Mouse (Mus musculus) left cerebral cortex, adult 8-10 months (tissue): Measurements from ENCODE around the gene Slc43a2. TPM values are rescaled to one million over a fixed set of nuclear protein-coding genes. Genes with fewer than 3 reads are reported as not detected.

Experiments
- DNase-seq, 2 experiments: peaks; one replicate each; pipeline ENCODE4 v3.0.0; 2022; ENCODE audit warnings: low spot score in 2 of 2
- total RNA-seq, 4 experiments: library from RNA; stranded (reverse); gene quantifications; 2 replicates each; pipeline ENCODE4 v1.2.4; 2022

Gene Slc43a2
- total RNA-seq, result 10 to 100 TPM; 45.5 to 58.2 (median 52.2) TPM

DNA sequence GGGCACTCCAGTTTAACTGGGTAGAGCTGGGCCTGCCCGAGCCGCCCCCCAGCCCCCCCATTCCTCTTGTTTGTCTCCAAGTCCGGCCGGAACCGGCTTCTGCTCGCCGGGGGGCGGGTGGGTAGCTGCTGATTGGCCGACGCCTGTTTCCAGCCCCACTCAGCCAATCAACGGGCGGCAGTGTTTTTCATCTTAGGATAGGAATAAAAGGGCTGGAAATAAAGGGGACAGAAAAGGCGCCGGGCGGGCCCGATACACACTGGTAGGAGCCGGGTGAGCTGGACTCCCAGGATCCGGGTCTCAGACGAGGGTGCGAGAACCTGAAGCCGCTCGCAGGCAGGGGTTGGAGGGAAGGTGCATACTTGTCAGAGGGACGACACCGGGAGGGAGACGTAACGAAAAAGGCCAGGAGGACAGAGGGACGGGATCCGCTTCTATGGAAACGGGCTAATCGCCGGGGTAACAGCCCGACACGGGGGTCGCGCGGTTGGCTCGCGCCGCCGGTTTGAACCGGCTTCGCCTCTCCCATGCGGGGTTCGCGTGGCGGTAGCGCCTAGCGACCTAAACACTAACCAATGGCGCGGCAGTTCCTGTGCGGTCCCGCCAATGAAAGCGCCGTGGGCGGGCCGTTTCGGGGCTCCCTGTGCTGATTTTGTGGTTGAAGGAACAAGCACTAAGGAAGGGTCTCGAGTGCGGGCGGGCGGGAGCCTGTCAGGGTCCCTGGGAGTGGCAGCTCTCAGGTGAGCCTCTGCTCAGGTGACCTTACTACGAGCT lies at the start of gene Slc43a2:
Gene Slc43a2 (plus strand): TSS at position 226 of the 774 bp plus-strand sequence.
- DNase-seq, result peak; percentile 97 to 98

GRCm38 (mm10) chr11:75486192-75486591 lies 45.3 kb upstream of the Slc43a2 start:
- no peak for DNase-seq

- peak; percentile 96 to 99 for DNase-seq
Measured at GRCm38 (mm10) chr11:75486601-75487285, 44.8 kb upstream of the Slc43a2 start, which contains the start of gene Prpf8. TSS of gene Prpf8 (plus strand) at chr11:75486816.

- DNase-seq, result no peak
Measured at GRCm38 (mm10) chr11:75487496-75487895, 44.0 kb upstream of the Slc43a2 start.

DNA sequence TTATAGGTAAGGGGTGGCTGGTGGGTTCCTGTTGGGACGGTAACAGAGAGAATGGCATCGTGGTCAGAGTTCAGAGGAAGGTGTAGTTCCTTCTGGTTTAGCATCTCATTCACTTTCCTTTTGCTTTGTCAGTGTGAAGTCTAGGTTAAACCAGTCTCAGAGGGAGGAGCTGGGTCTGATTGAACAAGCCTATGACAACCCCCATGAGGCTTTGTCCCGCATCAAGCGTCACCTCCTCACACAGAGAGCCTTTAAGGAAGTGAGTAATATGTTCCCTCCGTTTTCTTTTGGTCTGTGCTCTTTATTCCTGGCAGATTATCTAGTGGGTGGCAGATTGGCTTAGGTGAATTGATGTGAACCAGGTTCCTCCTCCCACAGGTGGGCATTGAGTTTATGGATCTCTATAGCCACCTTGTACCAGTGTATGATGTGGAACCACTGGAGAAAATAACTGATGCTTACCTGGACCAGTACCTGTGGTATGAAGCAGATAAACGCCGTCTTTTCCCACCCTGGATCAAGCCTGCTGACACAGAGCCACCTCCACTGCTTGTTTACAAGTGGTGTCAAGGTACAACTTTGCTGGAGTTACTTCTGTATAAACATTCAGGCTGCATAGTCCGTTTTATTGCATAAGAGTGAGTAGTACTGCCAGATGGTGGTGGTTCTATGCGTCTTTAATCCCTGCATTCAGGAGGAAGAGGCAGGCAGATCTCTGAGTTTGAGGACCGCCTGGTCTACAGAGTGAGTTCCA lies 37.0 kb upstream of the Slc43a2 start:
- no peak for DNase-seq

- no peak for DNase-seq
Measured at GRCm38 (mm10) chr11:75498126-75498525, 33.4 kb upstream of the Slc43a2 start.

- no peak for DNase-seq
Measured at GRCm38 (mm10) chr11:75508162-75508561, 23.3 kb upstream of the Slc43a2 start.

- DNase-seq, result no peak
Measured at GRCm38 (mm10) chr11:75508904-75509303, 22.6 kb upstream of the Slc43a2 start.

- peak; percentile 32 to 37 for DNase-seq
Measured at GRCm38 (mm10) chr11:75509741-75510626, 21.5 kb upstream of the Slc43a2 start, which contains the start of gene Rilp. TSS of gene Rilp (plus strand) at chr11:75510094.

- DNase-seq, result peak; percentile 70 to 86
Measured at GRCm38 (mm10) chr11:75510627-75510993, 20.9 kb upstream of the Slc43a2 start.

DNA sequence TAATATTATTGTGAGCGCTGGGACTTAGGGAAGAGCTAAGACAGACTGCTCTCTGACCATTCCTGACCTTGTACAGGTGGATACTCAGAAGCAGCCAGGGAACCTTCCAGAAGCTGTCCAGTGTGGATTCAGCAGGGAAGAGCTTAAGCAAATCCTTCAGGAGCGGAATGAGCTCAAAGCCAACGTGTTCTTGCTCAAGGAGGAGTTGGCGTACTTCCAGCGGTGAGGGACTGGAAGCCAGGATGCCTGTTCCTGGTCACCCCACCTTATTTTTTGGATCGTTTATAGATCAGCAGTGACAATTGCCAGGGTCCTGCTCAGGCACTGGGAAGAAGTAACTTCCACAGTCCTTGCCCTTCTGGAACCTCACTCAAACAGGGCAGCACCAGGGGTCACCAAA lies 20.3 kb upstream of the Slc43a2 start:
- DNase-seq, result no peak

DNA sequence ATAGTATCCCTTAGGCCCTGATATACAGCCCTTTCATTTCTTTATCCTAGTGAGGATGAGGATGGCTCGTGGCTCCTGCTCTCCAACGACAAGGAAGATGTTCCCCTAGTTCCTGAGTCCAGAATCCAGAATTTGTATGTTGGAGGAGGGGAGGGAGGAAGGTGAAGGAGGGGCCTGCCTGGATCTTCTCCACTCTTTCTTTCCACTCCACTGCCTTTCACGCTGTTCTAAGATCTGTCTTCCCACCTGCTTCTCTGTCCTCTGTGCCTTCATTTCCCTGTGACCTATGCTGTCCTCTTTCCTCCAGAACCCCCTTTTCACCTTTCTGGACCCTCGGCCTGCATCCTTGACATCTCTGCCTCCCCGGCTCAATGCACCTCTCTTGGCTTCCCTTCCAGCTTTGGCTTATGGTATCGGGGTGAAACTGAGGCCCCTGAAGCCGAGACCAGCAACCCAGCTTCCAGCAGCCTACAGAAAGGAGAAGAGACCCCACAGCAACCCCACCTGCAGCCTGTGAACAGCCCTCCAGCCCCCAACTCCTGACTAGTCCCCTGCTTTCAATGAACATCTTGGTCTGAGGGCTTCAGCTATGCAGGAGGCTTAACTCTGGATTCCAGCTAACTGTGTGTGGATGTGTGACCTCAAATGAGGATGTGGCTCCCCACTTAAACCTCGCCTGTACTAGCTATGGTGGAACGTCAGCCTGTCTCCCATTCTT lies 19.0 kb upstream of the Slc43a2 start:
- DNase-seq, result no peak

DNA sequence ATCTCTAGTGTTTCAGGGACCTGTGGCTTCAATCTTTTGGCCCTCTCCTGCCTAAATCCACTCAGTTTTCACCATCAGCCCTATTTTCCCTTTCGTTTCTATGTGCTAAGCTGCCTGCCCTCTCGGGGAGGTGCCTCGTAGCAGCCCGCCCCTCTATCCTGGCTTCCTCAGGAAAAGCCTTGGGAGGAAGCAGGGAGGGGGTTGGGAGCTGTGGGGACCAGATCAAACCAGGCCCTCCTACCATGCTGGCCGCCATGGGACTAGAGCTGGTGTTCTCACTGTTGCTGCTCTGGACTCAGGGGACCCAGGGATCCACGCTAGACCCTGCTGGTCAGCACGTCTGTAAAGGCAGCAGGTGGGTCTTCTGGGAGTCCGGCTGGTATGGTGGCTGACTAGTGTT lies 18.2 kb upstream of the Slc43a2 start, which contains the start of gene Scarf1:
Gene Scarf1 (plus strand): TSS at position 205 of the 400 bp plus-strand sequence.
- no peak for DNase-seq

DNA sequence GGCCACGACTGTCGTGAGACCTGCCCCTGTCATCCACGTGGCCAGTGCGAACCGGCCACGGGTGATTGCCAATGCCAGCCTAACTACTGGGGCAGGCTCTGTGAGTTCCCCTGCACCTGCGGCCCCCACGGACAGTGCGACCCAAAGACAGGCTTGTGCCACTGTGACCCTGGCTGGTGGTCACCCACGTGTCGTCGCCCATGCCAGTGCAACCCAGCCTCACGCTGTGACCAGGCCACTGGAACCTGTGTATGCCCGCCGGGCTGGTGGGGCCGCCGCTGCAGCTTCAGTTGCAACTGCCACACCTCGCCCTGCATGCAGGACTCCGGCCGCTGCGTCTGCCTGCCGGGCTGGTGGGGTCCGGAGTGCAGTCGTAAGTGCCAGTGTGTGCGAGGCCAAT lies 16.3 kb upstream of the Slc43a2 start:
- DNase-seq, result no peak

DNA sequence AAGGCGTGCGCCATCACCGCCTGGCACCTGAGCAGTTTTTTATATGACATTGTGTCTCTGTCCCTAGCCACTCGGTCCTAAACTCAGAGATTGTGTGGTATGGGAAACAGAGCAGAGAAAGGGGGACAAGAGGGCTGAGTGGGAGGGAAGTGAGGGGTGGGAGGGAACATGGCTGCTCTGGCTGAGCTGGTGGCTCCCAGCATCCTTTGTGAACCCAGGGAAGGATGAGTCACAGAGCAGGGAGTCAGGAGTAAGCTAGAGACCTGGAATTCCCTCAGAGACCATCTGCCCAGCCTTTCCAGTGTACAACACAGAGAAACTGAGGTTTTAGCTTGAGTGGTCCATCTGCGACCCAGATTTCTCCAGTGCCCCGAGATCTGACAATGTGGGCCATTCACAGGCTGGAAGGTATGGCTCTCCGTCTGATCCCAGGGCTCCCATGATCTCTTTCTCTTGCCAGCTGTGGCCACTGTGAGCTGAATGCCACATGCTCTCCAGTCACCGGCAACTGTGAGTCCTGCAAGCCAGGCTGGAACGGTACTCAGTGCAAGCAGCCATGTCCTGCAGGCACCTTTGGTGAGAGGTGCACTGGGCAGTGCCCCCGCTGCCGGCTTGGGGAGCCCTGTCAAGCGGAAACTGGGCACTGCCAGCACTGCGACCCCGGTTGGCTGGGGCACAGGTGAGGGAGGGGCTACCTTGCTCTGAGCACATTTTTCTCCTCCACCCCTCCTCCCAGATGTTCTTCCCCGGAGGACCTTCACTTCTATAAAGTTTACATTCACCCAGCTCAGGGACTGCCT lies 11.5 kb upstream of the Slc43a2 start:
- no peak for DNase-seq

DNA sequence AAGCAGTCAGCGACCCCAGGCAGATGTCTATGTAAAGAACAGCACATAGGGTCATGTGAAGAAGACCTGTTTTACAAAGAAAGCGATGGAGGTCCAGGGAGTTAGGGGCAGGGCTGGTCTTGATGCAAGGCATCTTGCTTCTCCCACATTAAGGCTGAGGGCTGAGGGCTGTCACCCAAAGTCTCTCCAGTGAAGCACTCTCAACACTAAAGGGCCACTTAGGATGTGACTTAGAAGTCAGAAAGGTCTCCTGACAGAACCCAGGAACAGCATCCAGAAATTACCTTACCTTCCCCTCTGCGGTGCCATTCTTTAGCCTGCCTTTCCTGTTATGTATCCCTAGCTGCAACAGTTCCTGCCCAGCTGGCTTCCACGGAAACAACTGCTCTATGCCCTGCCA lies 9.9 kb upstream of the Slc43a2 start:
- DNase-seq, result no peak

- DNase-seq, result no peak
Measured at GRCm38 (mm10) chr11:75522793-75523192, 8.7 kb upstream of the Slc43a2 start.

- no peak for DNase-seq
Measured at GRCm38 (mm10) chr11:75525531-75526125, 5.9 kb upstream of the Slc43a2 start.

GRCm38 (mm10) chr11:75526943-75527342 lies 4.6 kb upstream of the Slc43a2 start:
- DNase-seq, result no peak
